Mouse (Mus musculus) cerebellum, adult (tissue): ENCODE results near the gene Hnrnpul1.
A peak's percentile ranks its signal among the peaks of the same experiment; 100 is the strongest.
"Not testable (repeated sequence)": the region's sequence is repeated elsewhere in the genome, so short reads cannot be mapped to it uniquely, and the experiment has no call there.

Experiments
- ATAC-seq: cut with Nextera tagmentation; 2 replicates; pipeline ENCODE4 v1.9.2; 2017; ENCODE audit warnings: mild to moderate bottlenecking, moderate library complexity, mixed read lengths; ENCODE audit not compliant: insufficient number of reproducible peaks, low FRiP score, low TSS enrichment

The Hnrnpul1 gene

GRCm38 (mm10) chr7:25725886-25726285, 28.7 kb downstream of the Hnrnpul1 start:
- no peak for ATAC-seq

- ATAC-seq = not testable (repeated sequence)
Measured at GRCm38 (mm10) chr7:25721776-25722175, 32.8 kb downstream of the Hnrnpul1 start.

- ATAC-seq = no peak
Measured at GRCm38 (mm10) chr7:25720760-25721159, 33.8 kb downstream of the Hnrnpul1 start.

GRCm38 (mm10) chr7:25719761-25720610, 34.6 kb downstream of the Hnrnpul1 start:
- no peak for ATAC-seq

- ATAC-seq = peak; percentile 85
Measured at GRCm38 (mm10) chr7:25718788-25719417, 35.7 kb downstream of the Hnrnpul1 start, which contains the start of gene Ccdc97. TSS of gene Ccdc97 (minus strand) at chr7:25719088.

- ATAC-seq = no peak
Measured at GRCm38 (mm10) chr7:25717478-25717877, 37.1 kb downstream of the Hnrnpul1 start.

GRCm38 (mm10) chr7:25715731-25716271, 38.8 kb downstream of the Hnrnpul1 start:
- ATAC-seq = no peak

GRCm38 (mm10) chr7:25714581-25714980, 40.0 kb downstream of the Hnrnpul1 start:
- no peak for ATAC-seq

- ATAC-seq = no peak
Measured at GRCm38 (mm10) chr7:25712801-25713200, 41.8 kb downstream of the Hnrnpul1 start.

- ATAC-seq = no peak
Measured at GRCm38 (mm10) chr7:25711731-25712197, 42.8 kb downstream of the Hnrnpul1 start.

- no peak for ATAC-seq
Measured at GRCm38 (mm10) chr7:25711165-25711564, 43.4 kb downstream of the Hnrnpul1 start.

GRCm38 (mm10) chr7:25710519-25711130, 43.9 kb downstream of the Hnrnpul1 start:
- ATAC-seq = no peak

GRCm38 (mm10) chr7:25709961-25710360, 44.6 kb downstream of the Hnrnpul1 start:
- ATAC-seq = no peak

- no peak for ATAC-seq
Measured at GRCm38 (mm10) chr7:25707581-25708292, 46.8 kb downstream of the Hnrnpul1 start.

- ATAC-seq = no peak
Measured at GRCm38 (mm10) chr7:25706578-25707170, 47.9 kb downstream of the Hnrnpul1 start.

- no peak for ATAC-seq
Measured at GRCm38 (mm10) chr7:25705801-25706251, 48.7 kb downstream of the Hnrnpul1 start.

GRCm38 (mm10) chr7:25704716-25705364, 49.7 kb downstream of the Hnrnpul1 start:
- ATAC-seq = no peak

GRCm38 (mm10) chr7:25703793-25704494, 50.6 kb downstream of the Hnrnpul1 start:
- no peak for ATAC-seq

- no peak for ATAC-seq
Measured at GRCm38 (mm10) chr7:25702350-25702749, 52.2 kb downstream of the Hnrnpul1 start.
